Mouse (Mus musculus) cortical plate, adult 2 months (tissue): Measurements from ENCODE around the gene Ms4a4d.

Source experiments
- CTCF ChIP-seq: fragments of 200-500 bp; IDR thresholded peaks from 2 replicates; pipeline ENCODE4 v1.5.1; 2011; ENCODE audit warnings: mild to moderate bottlenecking, control low read depth, low read length; ENCODE audit not compliant: insufficient read depth; ENCODE audit errors: extremely low read depth
- POLR2A ChIP-seq: fragments of 200-500 bp; IDR thresholded peaks from 2 replicates; pipeline ENCODE4 v1.6.1; 2011; ENCODE audit warnings: mild to moderate bottlenecking, low read length, control low read depth; ENCODE audit not compliant: insufficient read depth; ENCODE audit errors: extremely low read depth

- no peak for TF ChIP-seq CTCF
- TF ChIP-seq POLR2A, result no peak
Observed at GRCm38 (mm10) chr19:11504857-11505256, 31.7 kb upstream of the Ms4a4d start.
